Mouse (Mus musculus): Measurements from ENCODE around the gene Tmem26.
"Not testable (repeated sequence)": the region's sequence is repeated elsewhere in the genome, so short reads cannot be mapped to it uniquely, and the experiment has no call there.

Gene Tmem26

GRCm38 (mm10) chr10:68723568-68724360, at the start of gene Tmem26:
Tmem26 (plus strand) TSS chr10:68723646.
- no peak for DNase-seq (ENCODE audit: low spot score)

- DNase-seq (ENCODE audit: low spot score): no peak
Measured at GRCm38 (mm10) chr10:68678678-68679077, 44.8 kb upstream of the Tmem26 start.

GRCm38 (mm10) chr10:68681233-68681632, 42.2 kb upstream of the Tmem26 start:
- DNase-seq (ENCODE audit: low spot score): peak; percentile 3

GRCm38 (mm10) chr10:68685510-68685909, 37.9 kb upstream of the Tmem26 start:
- no peak for DNase-seq (ENCODE audit: low spot score)

GRCm38 (mm10) chr10:68691116-68691515, 32.3 kb upstream of the Tmem26 start:
- no peak for DNase-seq (ENCODE audit: low spot score)

- DNase-seq (ENCODE audit: low spot score): no peak
Measured at GRCm38 (mm10) chr10:68692401-68692800, 31.0 kb upstream of the Tmem26 start.

- no peak for DNase-seq (ENCODE audit: low spot score)
Measured at GRCm38 (mm10) chr10:68695760-68696336, 27.6 kb upstream of the Tmem26 start.

- no peak for DNase-seq (ENCODE audit: low spot score)
Measured at GRCm38 (mm10) chr10:68704268-68704667, 19.2 kb upstream of the Tmem26 start.

GRCm38 (mm10) chr10:68705471-68706036, 17.9 kb upstream of the Tmem26 start:
- DNase-seq (ENCODE audit: low spot score): no peak

- no peak for DNase-seq (ENCODE audit: low spot score)
Measured at GRCm38 (mm10) chr10:68707014-68707852, 16.2 kb upstream of the Tmem26 start.

GRCm38 (mm10) chr10:68712926-68713325, 10.5 kb upstream of the Tmem26 start:
- no peak for DNase-seq (ENCODE audit: low spot score)

GRCm38 (mm10) chr10:68714302-68714701, 9.1 kb upstream of the Tmem26 start:
- DNase-seq (ENCODE audit: low spot score): no peak

- no peak for DNase-seq (ENCODE audit: low spot score)
Measured at GRCm38 (mm10) chr10:68715396-68715795, 8.1 kb upstream of the Tmem26 start.

GRCm38 (mm10) chr10:68718375-68718774, 5.1 kb upstream of the Tmem26 start:
- DNase-seq (ENCODE audit: low spot score): no peak

- DNase-seq (ENCODE audit: low spot score): peak; percentile 26
Measured at GRCm38 (mm10) chr10:68720887-68721400, 2.5 kb upstream of the Tmem26 start.

GRCm38 (mm10) chr10:68723015-68723414, 431 bp upstream of the Tmem26 start:
- no peak for DNase-seq (ENCODE audit: low spot score)

- no peak for DNase-seq (ENCODE audit: low spot score)
Measured at GRCm38 (mm10) chr10:68724361-68724720, 895 bp downstream of the Tmem26 start.

GRCm38 (mm10) chr10:68727464-68727863, 4.0 kb downstream of the Tmem26 start:
- no peak for DNase-seq (ENCODE audit: low spot score)

- no peak for DNase-seq (ENCODE audit: low spot score)
Measured at GRCm38 (mm10) chr10:68735621-68736020, 12.2 kb downstream of the Tmem26 start.

- no peak for DNase-seq (ENCODE audit: low spot score)
Measured at GRCm38 (mm10) chr10:68737391-68737790, 13.9 kb downstream of the Tmem26 start.

GRCm38 (mm10) chr10:68738981-68739380, 15.5 kb downstream of the Tmem26 start:
- not testable (repeated sequence) for DNase-seq (ENCODE audit: low spot score)

- DNase-seq (ENCODE audit: low spot score): no peak
Measured at GRCm38 (mm10) chr10:68740251-68740650, 16.8 kb downstream of the Tmem26 start.
